In genomic region chr5:135066008-135066407, GRCm38 (mm10) we compare ENCODE assay signal across 15 mouse cellular contexts. TPM values are rescaled to one million over a fixed set of nuclear protein-coding genes. Genes with fewer than 3 reads are reported as not detected.
DNase-seq lines count a peak whose midpoint lies in the region; ATAC-seq and TF ChIP-seq lines count a peak whose summit lies in the region.
"Had no signal": no experiment of that assay in that cellular context is flagged by ENCODE, and none has a peak within 500 bp of the region (broad histone marks: within the 10 kb centered on the region; RNA-seq: fewer than 3 reads in every experiment).

No protein-coding gene starts in this region.

- no peak for ATAC-seq in hindbrain, postnatal 0 days
- no peak for ATAC-seq in midbrain, embryonic 11.5 days (ENCODE audit: low FRiP score)
- no peak for ATAC-seq in midbrain, postnatal 0 days (ENCODE audit: low FRiP score)
- no peak for ATAC-seq in G1E (ENCODE audit: extremely low read depth, insufficient number of reproducible peaks, low FRiP score, poor library complexity, severe bottlenecking)
- ATAC-seq in liver, embryonic 12.5 days, result no peak
- ATAC-seq in megakaryocyte progenitor cell, adult 5-6 weeks (replicated peaks; ENCODE audit: poor library complexity), result no peak
- ATAC-seq: forebrain, embryonic 15.5 days; inflammation-experienced regulatory T-cells, adult 6 months had no signal

- peaks cover 28% of the 10 kb centered on the region for H3K4me1 ChIP-seq in hindbrain, embryonic 10.5 days (replicated peaks)
- peaks cover 11% of the 10 kb centered on the region; the same call in 1 of the 2 replicates for H3K4me1 ChIP-seq in hindbrain, postnatal 0 days (ENCODE audit: insufficient read depth, low read length)
- peaks cover 8% of the 10 kb centered on the region; the same call in 1 of the 2 replicates for H3K4me1 ChIP-seq in midbrain, embryonic 11.5 days (ENCODE audit: control insufficient read depth, insufficient read depth, low read length)
- H3K4me1 ChIP-seq in midbrain, postnatal 0 days (ENCODE audit: insufficient read depth, low read length), result peaks cover 6% of the 10 kb centered on the region; the same call in 1 of the 2 replicates
- peaks cover 40% of the 10 kb centered on the region for H3K4me1 ChIP-seq in G1E (ENCODE audit: insufficient read depth, low read depth, low read length)
- peaks cover 45% of the 10 kb centered on the region for H3K4me1 ChIP-seq in liver, embryonic 12.5 days

- H3K36me3 ChIP-seq in hindbrain, embryonic 10.5 days, result peaks cover 51% of the 10 kb centered on the region
- H3K36me3 ChIP-seq in hindbrain, postnatal 0 days (ENCODE audit: insufficient read depth, low read length), result no peaks in the 10 kb centered on the region; the same call in 1 of the 2 replicates
- no peaks in the 10 kb centered on the region; the same call in 1 of the 2 replicates for H3K36me3 ChIP-seq in midbrain, embryonic 11.5 days (ENCODE audit: control insufficient read depth, insufficient read depth, low read length)
- peaks cover 4% of the 10 kb centered on the region; the same call in 1 of the 2 replicates for H3K36me3 ChIP-seq in midbrain, postnatal 0 days (ENCODE audit: insufficient read depth, low read length)
- peaks cover 46% of the 10 kb centered on the region for H3K36me3 ChIP-seq in G1E (replicated peaks)
- peaks cover 37% of the 10 kb centered on the region for H3K36me3 ChIP-seq in liver, embryonic 12.5 days

- no peaks in the 10 kb centered on the region for H3K27me3 ChIP-seq in hindbrain, embryonic 10.5 days (ENCODE audit: insufficient read depth, poor library complexity, severe bottlenecking)
- H3K27me3 ChIP-seq in hindbrain, postnatal 0 days (ENCODE audit: insufficient read depth, low read length), result no peaks in the 10 kb centered on the region
- no peaks in the 10 kb centered on the region for H3K27me3 ChIP-seq in midbrain, embryonic 11.5 days (ENCODE audit: control insufficient read depth, insufficient read depth, low read length)
- H3K27me3 ChIP-seq in midbrain, postnatal 0 days (ENCODE audit: insufficient read depth, low read length), result no peaks in the 10 kb centered on the region
- H3K27me3 ChIP-seq in G1E (ENCODE audit: insufficient read depth, low read length), result no peaks in the 10 kb centered on the region
- H3K27me3 ChIP-seq in liver, embryonic 12.5 days (replicated peaks), result no peaks in the 10 kb centered on the region
- H3K27me3 ChIP-seq: forebrain, embryonic 15.5 days; midbrain, embryonic 12.5 days had no signal

- no peak overlapping the region for H3K4me2 ChIP-seq in hindbrain, postnatal 0 days (ENCODE audit: low read depth, low read length)
- no peak overlapping the region for H3K4me2 ChIP-seq in midbrain, embryonic 11.5 days
- no peak overlapping the region for H3K4me2 ChIP-seq in midbrain, postnatal 0 days (ENCODE audit: low read depth, low read length, poor library complexity, severe bottlenecking)
- H3K4me2 ChIP-seq in liver, embryonic 12.5 days, result peak overlapping the region; percentile 98; the same call in 1 of the 2 replicates

- TF ChIP-seq CTCF in hindbrain, postnatal 0 days (IDR thresholded peaks at IDR 0.05; ENCODE audit: low read depth), result no peak
- TF ChIP-seq CTCF in midbrain, postnatal 0 days (IDR thresholded peaks at IDR 0.05), result no peak
- TF ChIP-seq CTCF in G1E (IDR thresholded peaks at IDR 0.05; ENCODE audit: low read depth, low read length), result no peak

- 91% methylated on average over 3 of the region's 3 CpGs for WGBS in hindbrain, embryonic 10.5 days
- WGBS in hindbrain, postnatal 0 days, result 87% methylated on average over 3 of the region's 3 CpGs
- 95% methylated on average over 3 of the region's 3 CpGs for WGBS in midbrain, embryonic 11.5 days
- WGBS in midbrain, postnatal 0 days, result 95% methylated on average over 3 of the region's 3 CpGs
- 95% methylated on average over 3 of the region's 3 CpGs for WGBS in liver, embryonic 12.5 days (ENCODE audit: insufficient replicate concordance)

- DNase-seq in hindbrain, embryonic 10.5 days (ENCODE audit: low spot score), result no peak
- no peak for DNase-seq in hindbrain, postnatal 0 days (ENCODE audit: low spot score)
- no peak for DNase-seq in midbrain, embryonic 11.5 days (ENCODE audit: low spot score, missing footprints)
- no peak for DNase-seq in midbrain, postnatal 0 days (ENCODE audit: low spot score)
- no peak for DNase-seq in G1E (ENCODE audit: low spot score)
- DNase-seq: cerebellum, adult 9-11 months; heart, adult 2 months; kidney, adult 9 months; kidney, postnatal 4 days; thymus, postnatal 36 days had no signal

- no peak overlapping the region for H3K27ac ChIP-seq in hindbrain, embryonic 10.5 days
- H3K27ac ChIP-seq in hindbrain, postnatal 0 days, result no peak overlapping the region
- no peak overlapping the region for H3K27ac ChIP-seq in midbrain, embryonic 11.5 days (ENCODE audit: low read depth, low read length)
- no peak overlapping the region for H3K27ac ChIP-seq in midbrain, postnatal 0 days (ENCODE audit: low read depth, low read length)
- H3K27ac ChIP-seq in liver, embryonic 12.5 days, result no peak overlapping the region
- H3K27ac ChIP-seq: forebrain, embryonic 15.5 days; heart, adult 2 months; midbrain, embryonic 12.5 days had no signal

- no peak overlapping the region for H3K9ac ChIP-seq in hindbrain, postnatal 0 days (replicated peaks; ENCODE audit: low read length)
- no peak overlapping the region for H3K9ac ChIP-seq in midbrain, embryonic 11.5 days (ENCODE audit: low read length)
- no peak overlapping the region for H3K9ac ChIP-seq in midbrain, postnatal 0 days (replicated peaks; ENCODE audit: low read length, poor library complexity, severe bottlenecking)
- H3K9ac ChIP-seq in liver, embryonic 12.5 days, result no peak overlapping the region
- H3K9ac ChIP-seq: forebrain, embryonic 15.5 days; midbrain, embryonic 12.5 days had no signal

- 0 out of 2 replicates have a peak overlapping the region, but pooled peaks have one; percentile 84 for H3K4me3 ChIP-seq in hindbrain, embryonic 10.5 days
- no peak overlapping the region for H3K4me3 ChIP-seq in hindbrain, postnatal 0 days (ENCODE audit: low read length)
- H3K4me3 ChIP-seq in midbrain, embryonic 11.5 days (ENCODE audit: low read depth, low read length), result 0 out of 2 replicates have a peak overlapping the region, but pooled peaks have one; percentile 7
- no peak overlapping the region for H3K4me3 ChIP-seq in midbrain, postnatal 0 days (ENCODE audit: low read depth, low read length)
- peak overlapping the region; percentile 24; the same call in 1 of the 2 replicates for H3K4me3 ChIP-seq in G1E (ENCODE audit: low read depth, low read length)
- H3K4me3 ChIP-seq in liver, embryonic 12.5 days, result 0 out of 2 replicates have a peak overlapping the region, but pooled peaks have one; percentile 6
- H3K4me3 ChIP-seq: heart, adult 2 months had no signal

- no peaks in the 10 kb centered on the region for H3K9me3 ChIP-seq in hindbrain, embryonic 10.5 days
- H3K9me3 ChIP-seq in hindbrain, postnatal 0 days (ENCODE audit: low read length), result no peaks in the 10 kb centered on the region
- no peaks in the 10 kb centered on the region for H3K9me3 ChIP-seq in midbrain, embryonic 11.5 days (ENCODE audit: control insufficient read depth, low read length)
- no peaks in the 10 kb centered on the region for H3K9me3 ChIP-seq in midbrain, postnatal 0 days (ENCODE audit: low read length)
- H3K9me3 ChIP-seq in G1E (replicated peaks), result no peaks in the 10 kb centered on the region
- H3K9me3 ChIP-seq in liver, embryonic 12.5 days (replicated peaks), result no peaks in the 10 kb centered on the region
- H3K9me3 ChIP-seq: forebrain, embryonic 15.5 days; midbrain, embryonic 12.5 days had no signal

RNA-seq across cellular contexts. Expression of gene Bud23, which starts 1.2 kb away (rescaled TPM):
- 155 and 160 TPM in 2 replicates for polyA plus RNA-seq in hindbrain, embryonic 10.5 days (2016; fragmentation: Nextera tagmentation; extraction: Ambion mirVana)
- total RNA-seq in hindbrain, postnatal 0 days (2014; rRNA removed), result 44.8 and 52.2 TPM in 2 replicates
- 64.5 TPM in 2 replicates for polyA plus RNA-seq in hindbrain, postnatal 0 days (2015; fragmentation: Nextera tagmentation; extraction: Ambion mirVana)
- 105 and 116 TPM in 2 replicates for polyA plus RNA-seq in midbrain, embryonic 11.5 days (2014; fragmentation: Nextera tagmentation; extraction: Ambion mirVana)
- 48.3 and 49.9 TPM in 2 replicates for total RNA-seq in midbrain, postnatal 0 days (2014; rRNA removed)
- polyA plus RNA-seq in midbrain, postnatal 0 days (2015; fragmentation: Nextera tagmentation; extraction: Ambion mirVana), result 63.6 and 65.5 TPM in 2 replicates
- total RNA-seq in G1E (2014; fragmentation: Nextera tagmentation) (67.0 and 73.0 TPM in 2 replicates), G1E (2017) (79.3 and 110 TPM in 2 replicates)
- polyA plus RNA-seq in G1E (2012), result 176 and 203 TPM in 2 replicates
- 97.8 and 104 TPM in 2 replicates for polyA plus RNA-seq in liver, embryonic 12.5 days (2016; fragmentation: Nextera tagmentation; extraction: Ambion mirVana)
- total RNA-seq in megakaryocyte progenitor cell, adult 5-6 weeks (2015), result 60.7 and 61.7 TPM in 2 replicates
- total RNA-seq in megakaryocyte progenitor cell, adult 5-6 weeks (2017), result 55.7 and 78.6 TPM in 2 replicates

RNA-seq across cellular contexts. Expression of gene Dnajc30, which starts 2.0 kb away (rescaled TPM):
- polyA plus RNA-seq in hindbrain, embryonic 10.5 days (2016; fragmentation: Nextera tagmentation; extraction: Ambion mirVana), result 24.5 and 30.4 TPM in 2 replicates
- 14.7 and 19.6 TPM in 2 replicates for total RNA-seq in hindbrain, postnatal 0 days (2014; rRNA removed)
- polyA plus RNA-seq in hindbrain, postnatal 0 days (2015; fragmentation: Nextera tagmentation; extraction: Ambion mirVana), result 43.4 and 45.3 TPM in 2 replicates
- polyA plus RNA-seq in midbrain, embryonic 11.5 days (2014; fragmentation: Nextera tagmentation; extraction: Ambion mirVana), result 30.0 and 30.2 TPM in 2 replicates
- 13.5 and 21.4 TPM in 2 replicates for total RNA-seq in midbrain, postnatal 0 days (2014; rRNA removed)
- polyA plus RNA-seq in midbrain, postnatal 0 days (2015; fragmentation: Nextera tagmentation; extraction: Ambion mirVana), result 52.5 and 52.8 TPM in 2 replicates
- total RNA-seq in G1E (2014; fragmentation: Nextera tagmentation) (17.3 and 25.7 TPM in 2 replicates), G1E (2017) (8.0 and 8.7 TPM in 2 replicates)
- polyA plus RNA-seq in G1E (2012), result 51.3 and 67.6 TPM in 2 replicates
- polyA plus RNA-seq in liver, embryonic 12.5 days (2016; fragmentation: Nextera tagmentation; extraction: Ambion mirVana), result 15.9 and 19.1 TPM in 2 replicates
- total RNA-seq in megakaryocyte progenitor cell, adult 5-6 weeks (2015), result 18.0 and 18.6 TPM in 2 replicates
- 7.4 and 8.9 TPM in 2 replicates for total RNA-seq in megakaryocyte progenitor cell, adult 5-6 weeks (2017)

RNA-seq across cellular contexts. Expression of gene Vps37d, which starts 12.1 kb away (rescaled TPM):
- 8.6 and 19.2 TPM in 2 replicates for polyA plus RNA-seq in hindbrain, embryonic 10.5 days (2016; fragmentation: Nextera tagmentation; extraction: Ambion mirVana)
- total RNA-seq in hindbrain, postnatal 0 days (2014; rRNA removed), result 97.1 and 100 TPM in 2 replicates
- 28.6 and 30.0 TPM in 2 replicates for polyA plus RNA-seq in hindbrain, postnatal 0 days (2015; fragmentation: Nextera tagmentation; extraction: Ambion mirVana)
- polyA plus RNA-seq in midbrain, embryonic 11.5 days (2014; fragmentation: Nextera tagmentation; extraction: Ambion mirVana), result 6.8 and 9.6 TPM in 2 replicates
- total RNA-seq in midbrain, postnatal 0 days (2014; rRNA removed), result 95.4 and 107 TPM in 2 replicates
- 31.2 and 32.0 TPM in 2 replicates for polyA plus RNA-seq in midbrain, postnatal 0 days (2015; fragmentation: Nextera tagmentation; extraction: Ambion mirVana)
- total RNA-seq in G1E (2014; fragmentation: Nextera tagmentation), result not detected in 2 replicates
- total RNA-seq in G1E (2017), result not detected in 2 replicates
- polyA plus RNA-seq in G1E (2012), result 0.41 and 0.72 TPM in 2 replicates
- polyA plus RNA-seq in liver, embryonic 12.5 days (2016; fragmentation: Nextera tagmentation; extraction: Ambion mirVana), result 1.2 and 1.3 TPM in 2 replicates
- not detected in 2 replicates for total RNA-seq in megakaryocyte progenitor cell, adult 5-6 weeks (2015)
- total RNA-seq in megakaryocyte progenitor cell, adult 5-6 weeks (2017), result not detected in 2 replicates
- polyA plus RNA-seq: inflammation-experienced regulatory T-cells, adult 6 months had no signal

RNA-seq across cellular contexts. Expression of gene Mlxipl, which starts 23.7 kb away (rescaled TPM):
- 1.7 and 2.8 TPM in 2 replicates for polyA plus RNA-seq in hindbrain, embryonic 10.5 days (2016; fragmentation: Nextera tagmentation; extraction: Ambion mirVana)
- total RNA-seq in hindbrain, postnatal 0 days (2014; rRNA removed), result 0.58 and 2.3 TPM in 2 replicates
- polyA plus RNA-seq in hindbrain, postnatal 0 days (2015; fragmentation: Nextera tagmentation; extraction: Ambion mirVana), result 0.86 and 1.4 TPM in 2 replicates
- 1.2 and 2.1 TPM in 2 replicates for polyA plus RNA-seq in midbrain, embryonic 11.5 days (2014; fragmentation: Nextera tagmentation; extraction: Ambion mirVana)
- 0.38 and 1.2 TPM in 2 replicates for total RNA-seq in midbrain, postnatal 0 days (2014; rRNA removed)
- 0.79 and 1.2 TPM in 2 replicates for polyA plus RNA-seq in midbrain, postnatal 0 days (2015; fragmentation: Nextera tagmentation; extraction: Ambion mirVana)
- total RNA-seq in G1E (2014; fragmentation: Nextera tagmentation), result not detected in 2 replicates
- 0.06 and 0.22 TPM in 2 replicates for total RNA-seq in G1E (2017)
- not detected in 2 replicates for polyA plus RNA-seq in G1E (2012)
- polyA plus RNA-seq in liver, embryonic 12.5 days (2016; fragmentation: Nextera tagmentation; extraction: Ambion mirVana), result 11.6 and 12.2 TPM in 2 replicates
- 0.07 and 0.27 TPM in 2 replicates for total RNA-seq in megakaryocyte progenitor cell, adult 5-6 weeks (2015)
- not detected in 2 replicates for total RNA-seq in megakaryocyte progenitor cell, adult 5-6 weeks (2017)
- polyA plus RNA-seq: inflammation-experienced regulatory T-cells, adult 6 months had no signal

RNA-seq across cellular contexts. Expression of gene Stx1a, which starts 42.7 kb away (rescaled TPM):
- 17.0 and 20.5 TPM in 2 replicates for polyA plus RNA-seq in hindbrain, embryonic 10.5 days (2016; fragmentation: Nextera tagmentation; extraction: Ambion mirVana)
- total RNA-seq in hindbrain, postnatal 0 days (2014; rRNA removed), result 141 and 149 TPM in 2 replicates
- polyA plus RNA-seq in hindbrain, postnatal 0 days (2015; fragmentation: Nextera tagmentation; extraction: Ambion mirVana), result 118 and 126 TPM in 2 replicates
- 16.1 and 17.7 TPM in 2 replicates for polyA plus RNA-seq in midbrain, embryonic 11.5 days (2014; fragmentation: Nextera tagmentation; extraction: Ambion mirVana)
- total RNA-seq in midbrain, postnatal 0 days (2014; rRNA removed), result 165 and 175 TPM in 2 replicates
- 190 and 202 TPM in 2 replicates for polyA plus RNA-seq in midbrain, postnatal 0 days (2015; fragmentation: Nextera tagmentation; extraction: Ambion mirVana)
- total RNA-seq in G1E (2014; fragmentation: Nextera tagmentation) (3.1 and 4.1 TPM in 2 replicates), G1E (2017) (2.9 and 3.3 TPM in 2 replicates)
- 5.6 and 5.9 TPM in 2 replicates for polyA plus RNA-seq in G1E (2012)
- 2.7 and 2.8 TPM in 2 replicates for polyA plus RNA-seq in liver, embryonic 12.5 days (2016; fragmentation: Nextera tagmentation; extraction: Ambion mirVana)
- 0.39 and 1.2 TPM in 2 replicates for total RNA-seq in megakaryocyte progenitor cell, adult 5-6 weeks (2015)
- total RNA-seq in megakaryocyte progenitor cell, adult 5-6 weeks (2017), result 0.04 and 0.44 TPM in 2 replicates

Comparison
In these comparisons a context has a peak if more than half of its experiments do, and no peak if none do; other contexts are left out.
1. H3K4me3 ChIP-seq: peak in hindbrain, embryonic 10.5 days (single experiment), midbrain, embryonic 11.5 days (single experiment), G1E (single experiment) and liver, embryonic 12.5 days (single experiment); none in hindbrain, postnatal 0 days (single experiment) and midbrain, postnatal 0 days (single experiment).